Mouse (Mus musculus) stomach, postnatal 0 days (tissue): Measurements from ENCODE around the gene Mcoln3. TPM values are rescaled to one million over a fixed set of nuclear protein-coding genes. Genes with fewer than 3 reads are reported as not detected.

ENCODE experiments used
- ATAC-seq: fragments of 200-750 bp; cut with Nextera tagmentation; 2 replicates; pipeline ENCODE4 v1.8.0; 2017; ENCODE audit not compliant: low FRiP score, low TSS enrichment
- DNase-seq: peaks from one replicate; pipeline ENCODE4 v3.0.0-alpha.2; 2016; ENCODE audit warnings: low spot score
- H3K27ac ChIP-seq: fragments of 300-500 bp; sonication (generic); replicated peaks from 2 replicates; pipeline ENCODE4 v1.5.1; 2014; ENCODE audit warnings: mild to moderate bottlenecking, control low read depth
- H3K27me3 ChIP-seq: fragments of 300-500 bp; sonication (generic); 2 replicates; pipeline ENCODE4 v1.6.1; 2014; ENCODE audit warnings: low read length; ENCODE audit not compliant: control insufficient read depth, insufficient read depth
- H3K36me3 ChIP-seq: fragments of 300-500 bp; sonication (generic); 2 replicates; pipeline ENCODE4 v1.6.1; 2014; ENCODE audit warnings: low read length, mixed read lengths; ENCODE audit not compliant: control insufficient read depth, insufficient read depth
- H3K4me1 ChIP-seq: fragments of 300-500 bp; sonication (generic); replicated peaks from 2 replicates; pipeline ENCODE4 v1.6.1; 2014; ENCODE audit warnings: antibody characterized with exemption; ENCODE audit not compliant: control insufficient read depth, insufficient read depth
- H3K4me2 ChIP-seq: fragments of 300-500 bp; sonication (generic); replicated peaks from 2 replicates; pipeline ENCODE4 v1.6.1; 2014; ENCODE audit warnings: low read depth, mild to moderate bottlenecking, control low read depth, moderate library complexity
- H3K4me3 ChIP-seq: fragments of 300-500 bp; sonication (generic); 2 replicates; pipeline ENCODE4 v1.5.1; 2014; ENCODE audit warnings: low read depth, low read length, control low read depth
- H3K9ac ChIP-seq: fragments of 300-500 bp; sonication (generic); 2 replicates; pipeline ENCODE4 v1.6.1; 2014; ENCODE audit warnings: mild to moderate bottlenecking, low read length, control low read depth, mixed read lengths
- H3K9me3 ChIP-seq: fragments of 300-500 bp; sonication (generic); 2 replicates; pipeline ENCODE4 v1.6.1; 2016; ENCODE audit warnings: low read length; ENCODE audit not compliant: control insufficient read depth
- CTCF ChIP-seq: IDR thresholded peaks from 2 replicates; pipeline ENCODE4 v1.5.1; 2016; ENCODE audit warnings: antibody characterized with exemption, low read depth, mild to moderate bottlenecking, moderate library complexity
- EP300 ChIP-seq: optimal IDR thresholded peaks from 2 replicates; pipeline ENCODE3; 2016; ENCODE audit warnings: antibody characterized with exemption
- WGBS: fragments of 180-500 bp; shearing (Covaris S2); extraction: QIAGEN DNeasy Blood & Tissue Kit; methylation state at CpG from one replicate; pipeline ENCODE4 v1.1.7; 2014; 5-methylcytosine and 5-hydroxymethylcytosine counted together
- polyA plus RNA-seq: library from polyadenylated mRNA; unstranded; fragments of >200 nt; fragmentation: Nextera tagmentation; extraction: Ambion mirVana; gene quantifications from 2 replicates; pipeline ENCODE4 v1.2.1, GENCODE M21; 2015

Mcoln3 gene
- polyA plus RNA-seq, 1 experiment from 2014 or later, result not detected

GRCm38 (mm10) chr3:146150560-146150959 lies 33.3 kb downstream of the Mcoln3 start:
- H3K36me3 ChIP-seq, result no peaks in the 10 kb centered on the region
- H3K4me2 ChIP-seq, result peak overlapping the region; percentile 89
- peak overlapping the region; percentile 45 for H3K9ac ChIP-seq
- ATAC-seq, result peak; percentile 27; the same call in 1 of the 2 replicates
- H3K27ac ChIP-seq, result no peak overlapping the region
- H3K9me3 ChIP-seq, result no peaks in the 10 kb centered on the region
- H3K4me3 ChIP-seq, result peak overlapping the region; percentile 44
- peak; percentile 49 for DNase-seq
- TF ChIP-seq EP300 (no peak), CTCF (no peak)
- 20% methylated on average over 11 of the region's 11 CpGs for WGBS
- H3K4me1 ChIP-seq, result no peaks in the 10 kb centered on the region; the same call in 1 of the 2 replicates
- no peaks in the 10 kb centered on the region for H3K27me3 ChIP-seq

GRCm38 (mm10) chr3:146151328-146151727 lies 34.1 kb downstream of the Mcoln3 start:
- H3K9ac ChIP-seq, result no peak overlapping the region
- no peaks in the 10 kb centered on the region for H3K27me3 ChIP-seq
- DNase-seq (no peak), ATAC-seq (no peak)
- WGBS, result 96% methylated on average over 10 of the region's 10 CpGs
- H3K9me3 ChIP-seq, result no peaks in the 10 kb centered on the region
- H3K4me1 ChIP-seq, result no peaks in the 10 kb centered on the region; the same call in 1 of the 2 replicates
- H3K36me3 ChIP-seq, result no peaks in the 10 kb centered on the region
- no peak overlapping the region for H3K27ac ChIP-seq
- H3K4me3 ChIP-seq, result no peak overlapping the region
- no peak overlapping the region for H3K4me2 ChIP-seq
- TF ChIP-seq EP300 (no peak), CTCF (no peak)

- TF ChIP-seq EP300, result no peak
- TF ChIP-seq CTCF, result no peak
Observed at GRCm38 (mm10) chr3:146151755-146152154, 34.5 kb downstream of the Mcoln3 start.

GRCm38 (mm10) chr3:146152348-146152747 lies 35.1 kb downstream of the Mcoln3 start:
- Histone ChIP-seq H3K27ac (no peak overlapping the region), H3K27me3 (no peaks in the 10 kb centered on the region), H3K4me1 (no peaks in the 10 kb centered on the region; the same call in 1 of the 2 replicates), H3K4me2 (no peak overlapping the region), H3K4me3 (no peak overlapping the region), H3K9ac (no peak overlapping the region), H3K36me3 (no peaks in the 10 kb centered on the region), H3K9me3 (no peaks in the 10 kb centered on the region)
- DNase-seq, result no peak
- TF ChIP-seq EP300, result no peak
- no peak for TF ChIP-seq CTCF
- 82% methylated on average over 8 of the region's 8 CpGs for WGBS
- no peak for ATAC-seq

More at GRCm38 (mm10) chr3:146151755-146152154, 34.5 kb downstream of the Mcoln3 start:
- Histone ChIP-seq H3K9me3 (no peaks in the 10 kb centered on the region), H3K27ac (no peak overlapping the region), H3K4me1 (no peaks in the 10 kb centered on the region; the same call in 1 of the 2 replicates), H3K9ac (no peak overlapping the region), H3K4me2 (no peak overlapping the region), H3K27me3 (no peaks in the 10 kb centered on the region), H3K4me3 (no peak overlapping the region), H3K36me3 (no peaks in the 10 kb centered on the region)
- ATAC-seq (no peak), DNase-seq (no peak)
- 88% methylated on average over 8 of the region's 8 CpGs for WGBS

GRCm38 (mm10) chr3:146152913-146153312 lies 35.7 kb downstream of the Mcoln3 start:
- no peak for TF ChIP-seq CTCF
- no peak for TF ChIP-seq EP300
- Histone ChIP-seq H3K4me3 (no peak overlapping the region), H3K4me2 (no peak overlapping the region), H3K4me1 (no peaks in the 10 kb centered on the region; the same call in 1 of the 2 replicates), H3K9me3 (no peaks in the 10 kb centered on the region), H3K36me3 (no peaks in the 10 kb centered on the region), H3K27me3 (no peaks in the 10 kb centered on the region), H3K9ac (no peak overlapping the region), H3K27ac (no peak overlapping the region)
- WGBS, result 84% methylated on average over 2 of the region's 2 CpGs
- DNase-seq (no peak), ATAC-seq (no peak)

GRCm38 (mm10) chr3:146153862-146154611 lies 36.8 kb downstream of the Mcoln3 start:
- DNase-seq (no peak), ATAC-seq (no peak)
- no peaks in the 10 kb centered on the region for H3K27me3 ChIP-seq
- H3K4me3 ChIP-seq, result no peak overlapping the region
- no peak overlapping the region for H3K27ac ChIP-seq
- H3K9me3 ChIP-seq, result no peaks in the 10 kb centered on the region
- H3K4me1 ChIP-seq, result no peaks in the 10 kb centered on the region; the same call in 1 of the 2 replicates
- no peak for TF ChIP-seq EP300
- no peak for TF ChIP-seq CTCF
- H3K36me3 ChIP-seq, result no peaks in the 10 kb centered on the region
- 37% methylated on average over 12 of the region's 12 CpGs for WGBS
- H3K9ac ChIP-seq, result no peak overlapping the region
- H3K4me2 ChIP-seq, result no peak overlapping the region
